Mouse (Mus musculus) cerebellum, adult 9-11 months (tissue): Measurements from ENCODE around the gene Cox7c.
"Not testable (repeated sequence)": the region's sequence is repeated elsewhere in the genome, so short reads cannot be mapped to it uniquely, and the experiment has no call there.

Experiments used
- DNase-seq: peaks from one replicate; pipeline ENCODE4 v3.0.0; 2022

The Cox7c gene

GRCm38 (mm10) chr13:86046254-86046951, at the start of gene Cox7c:
Gene Cox7c, minus strand, starts transcription at chr13:86046904.
- DNase-seq: peak; percentile 90

GRCm38 (mm10) chr13:86068011-86068724, 21.5 kb upstream of the Cox7c start:
- DNase-seq: no peak

- DNase-seq: no peak
Measured at GRCm38 (mm10) chr13:86067508-86067907, 20.8 kb upstream of the Cox7c start.

- not testable (repeated sequence) for DNase-seq
Measured at GRCm38 (mm10) chr13:86054091-86054490, 7.4 kb upstream of the Cox7c start.

- no peak for DNase-seq
Measured at GRCm38 (mm10) chr13:86004907-86005675, 41.6 kb downstream of the Cox7c start.
